Mouse (Mus musculus) cerebellum, postnatal 25 days (tissue): ENCODE data around the gene Lmod1.

Experiments
- DNase-seq, 2 experiments: peaks; one replicate each; pipeline ENCODE4 v3.0.0; 2021; ENCODE audit warnings: mixed read lengths in 2 of 2

Gene Lmod1

GRCm38 (mm10) chr1:135363446-135363845 is 38.8 kb downstream of the Lmod1 start:
- DNase-seq = no peak

GRCm38 (mm10) chr1:135366380-135366779 is 41.8 kb downstream of the Lmod1 start:
- DNase-seq = no peak

GRCm38 (mm10) chr1:135367005-135367404 is 42.4 kb downstream of the Lmod1 start:
- no peak for DNase-seq

GRCm38 (mm10) chr1:135367595-135367994 is 43.0 kb downstream of the Lmod1 start:
- DNase-seq = no peak

- peak; percentile 91 to 93 for DNase-seq
Observed at GRCm38 (mm10) chr1:135368245-135368644, 43.6 kb downstream of the Lmod1 start.

- peak; percentile 63 for DNase-seq
Observed at GRCm38 (mm10) chr1:135368982-135369381, 44.4 kb downstream of the Lmod1 start.

- DNase-seq = peak in 1 of 2 experiments; percentile 32
Observed at GRCm38 (mm10) chr1:135369415-135369814, 44.8 kb downstream of the Lmod1 start.

- no peak for DNase-seq
Observed at GRCm38 (mm10) chr1:135373171-135373677, 48.6 kb downstream of the Lmod1 start.

- DNase-seq = peak; percentile 65 to 71
Observed at GRCm38 (mm10) chr1:135374175-135374867, 49.7 kb downstream of the Lmod1 start.

GRCm38 (mm10) chr1:135374868-135375581 is 50.4 kb downstream of the Lmod1 start, which contains the start of gene Shisa4:
Gene Shisa4, minus strand, starts transcription at chr1:135375237.
- DNase-seq = peak; percentile 82 to 85

GRCm38 (mm10) chr1:135378576-135378975 is 54.0 kb downstream of the Lmod1 start:
- DNase-seq = peak in 1 of 2 experiments; percentile 36

- no peak for DNase-seq
Observed at GRCm38 (mm10) chr1:135379048-135379447, 54.4 kb downstream of the Lmod1 start.

- DNase-seq = peak; percentile 58 to 62
Observed at GRCm38 (mm10) chr1:135380071-135380991, 55.7 kb downstream of the Lmod1 start.

GRCm38 (mm10) chr1:135381560-135381959 is 57.0 kb downstream of the Lmod1 start:
- DNase-seq = peak in 1 of 2 experiments; percentile 39

GRCm38 (mm10) chr1:135384171-135384570 is 59.6 kb downstream of the Lmod1 start:
- DNase-seq = no peak

GRCm38 (mm10) chr1:135385161-135385560 is 60.6 kb downstream of the Lmod1 start:
- DNase-seq = no peak

GRCm38 (mm10) chr1:135399466-135399865 is 74.9 kb downstream of the Lmod1 start:
- no peak for DNase-seq

GRCm38 (mm10) chr1:135401452-135402110 is 77.0 kb downstream of the Lmod1 start:
- no peak for DNase-seq

- no peak for DNase-seq
Observed at GRCm38 (mm10) chr1:135405356-135405755, 80.7 kb downstream of the Lmod1 start.

- DNase-seq = no peak
Observed at GRCm38 (mm10) chr1:135408973-135409372, 84.4 kb downstream of the Lmod1 start.

- no peak for DNase-seq
Observed at GRCm38 (mm10) chr1:135410967-135411366, 86.4 kb downstream of the Lmod1 start.

GRCm38 (mm10) chr1:135412130-135412529 is 87.5 kb downstream of the Lmod1 start:
- no peak for DNase-seq
